8 mouse cellular contexts compared by ENCODE assay signal in the genomic region with DNA sequence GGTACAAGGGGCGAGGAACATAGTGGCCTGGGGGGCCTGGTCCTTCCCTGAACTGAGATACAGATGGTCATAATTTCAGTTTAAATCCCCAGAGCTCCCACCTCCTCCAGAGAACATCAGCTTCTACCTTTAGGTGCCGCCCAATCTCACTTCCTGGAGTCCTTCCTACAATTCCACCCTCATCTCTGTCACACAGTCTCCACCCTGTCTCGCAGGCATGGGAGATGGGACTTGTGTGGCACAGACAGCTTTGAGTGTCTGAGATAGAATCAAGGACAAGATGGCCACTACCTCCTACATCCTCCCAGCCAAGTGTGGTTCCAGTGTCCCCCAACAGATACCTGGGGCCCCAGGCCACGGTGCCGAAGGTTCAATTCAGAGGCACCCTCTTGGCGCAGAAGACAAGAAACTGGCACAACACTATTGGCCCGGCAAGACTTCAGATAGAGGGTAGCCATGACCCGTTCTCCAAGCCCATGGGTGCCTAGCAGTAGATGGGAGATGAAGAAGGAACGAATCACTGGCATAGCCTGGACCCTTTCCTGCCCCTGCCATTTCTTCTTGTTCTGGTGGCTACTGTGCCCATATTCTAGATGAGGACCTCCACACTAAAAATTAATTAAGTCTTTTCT. TPM values are rescaled to one million over a fixed set of nuclear protein-coding genes. Genes with fewer than 3 reads are reported as not detected.
A peak's percentile ranks its signal among the peaks of the same experiment; 100 is the strongest.
DNase-seq lines count a peak whose midpoint lies in the region; ATAC-seq and TF ChIP-seq lines count a peak whose summit lies in the region.
"Had no signal": no experiment of that assay in that cellular context is flagged by ENCODE, and none has a peak within 500 bp of the region (broad histone marks: within the 10 kb centered on the region; RNA-seq: fewer than 3 reads in every experiment).

No protein-coding gene starts in this region.

- no peaks in the 10 kb centered on the region for H3K36me3 ChIP-seq in kidney, embryonic 14.5 days (ENCODE audit: control insufficient read depth, insufficient read depth, low read length)
- H3K36me3 ChIP-seq in ES-Bruce4 (ENCODE audit: control insufficient read depth, insufficient read depth, low read length, poor library complexity, severe bottlenecking): no peaks in the 10 kb centered on the region
- no peaks in the 10 kb centered on the region for H3K36me3 ChIP-seq in liver, embryonic 15.5 days (replicated peaks)
- H3K36me3 ChIP-seq: G1E had no signal

- no peak overlapping the region for H3K4me3 ChIP-seq in kidney, embryonic 14.5 days (ENCODE audit: low read length)
- H3K4me3 ChIP-seq in ES-Bruce4 (ENCODE audit: low read depth, low read length): no peak overlapping the region
- no peak overlapping the region for H3K4me3 ChIP-seq in liver, embryonic 15.5 days (replicated peaks)

- TF ChIP-seq EP300 in ES-Bruce4 (IDR thresholded peaks at IDR 0.05; ENCODE audit: insufficient read depth, low read depth, low read length): no peak

- TF ChIP-seq POLR2A in ES-Bruce4 (IDR thresholded peaks at IDR 0.05; ENCODE audit: insufficient read depth, low read length): no peak

- no peak overlapping the region; the same call in 1 of the 2 replicates for H3K27ac ChIP-seq in kidney, embryonic 14.5 days (ENCODE audit: low read depth, low read length)
- H3K27ac ChIP-seq in ES-Bruce4 (ENCODE audit: insufficient read depth, low read length): no peak overlapping the region
- no peak overlapping the region for H3K27ac ChIP-seq in liver, embryonic 15.5 days (replicated peaks)

- no peaks in the 10 kb centered on the region for H3K9me3 ChIP-seq in kidney, embryonic 14.5 days (ENCODE audit: control insufficient read depth, low read length)
- H3K9me3 ChIP-seq in ES-Bruce4 (replicated peaks; ENCODE audit: control insufficient read depth, insufficient read depth, low read length, poor library complexity, severe bottlenecking): no peaks in the 10 kb centered on the region
- no peaks in the 10 kb centered on the region for H3K9me3 ChIP-seq in liver, embryonic 15.5 days (replicated peaks)
- H3K9me3 ChIP-seq: G1E had no signal

- peaks cover 19% of the 10 kb centered on the region for H3K4me1 ChIP-seq in kidney, embryonic 14.5 days (ENCODE audit: control insufficient read depth, insufficient read depth, low read length)
- H3K4me1 ChIP-seq in ES-Bruce4 (ENCODE audit: control insufficient read depth, insufficient read depth, low read length): no peaks in the 10 kb centered on the region
- H3K4me1 ChIP-seq in liver, embryonic 15.5 days (replicated peaks): peaks cover 47% of the 10 kb centered on the region

- H3K4me2 ChIP-seq in kidney, embryonic 14.5 days (replicated peaks; ENCODE audit: low read depth, low read length): peak overlapping the region; percentile 25; the same call in 1 of the 2 replicates
- H3K4me2 ChIP-seq in liver, embryonic 15.5 days: peak overlapping the region; percentile 45; the same call in 1 of the 2 replicates

- DNase-seq in kidney, postnatal 4 days: no peak
- peak; percentile 71 for DNase-seq in brain, adult 2 months (ENCODE audit: low read depth, low spot score)
- DNase-seq in gastrocnemius, adult 18-20 months (ENCODE audit: low spot score): no peak
- no peak for DNase-seq in spleen, postnatal 14 days (ENCODE audit: low spot score in 2 of 2)

- no peak overlapping the region; the same call in 1 of the 2 replicates for H3K9ac ChIP-seq in kidney, embryonic 14.5 days (ENCODE audit: low read depth, low read length)
- H3K9ac ChIP-seq in ES-Bruce4 (ENCODE audit: low read depth, poor library complexity, severe bottlenecking): 0 out of 2 replicates have a peak overlapping the region, but pooled peaks have one; percentile 20
- H3K9ac ChIP-seq in liver, embryonic 15.5 days: no peak overlapping the region

- ATAC-seq in kidney, embryonic 14.5 days (ENCODE audit: low FRiP score, low TSS enrichment): no peak
- no peak for ATAC-seq in liver, embryonic 15.5 days (ENCODE audit: insufficient read depth)

- WGBS in kidney, embryonic 14.5 days: 74% methylated on average over 9 of the region's 9 CpGs
- WGBS in liver, embryonic 15.5 days (ENCODE audit: insufficient replicate concordance): 63% methylated on average over 9 of the region's 9 CpGs

- no peak for TF ChIP-seq CTCF in ES-Bruce4 (IDR thresholded peaks at IDR 0.05; ENCODE audit: low read depth, low read length)

- H3K27me3 ChIP-seq in kidney, embryonic 14.5 days (ENCODE audit: control insufficient read depth, insufficient read depth, low read length): no peaks in the 10 kb centered on the region; the same call in 1 of the 2 replicates
- H3K27me3 ChIP-seq in ES-Bruce4 (ENCODE audit: control insufficient read depth, insufficient read depth, low read length, poor library complexity, severe bottlenecking): no peaks in the 10 kb centered on the region
- peaks cover 42% of the 10 kb centered on the region for H3K27me3 ChIP-seq in liver, embryonic 15.5 days

RNA-seq across cellular contexts. Expression of a gene that starts 1.5 kb away (rescaled TPM):
- 0.12 TPM in 1 of 2 replicates, not detected in the other for polyA plus RNA-seq in kidney, embryonic 14.5 days (2014; fragmentation: Nextera tagmentation; extraction: Ambion mirVana)
- 1.6 and 1.8 TPM in 2 replicates for polyA plus RNA-seq in ES-Bruce4 (2011; ENCODE audit: insufficient read depth, insufficient read length, low read depth, missing spikeins)
- polyA plus RNA-seq in liver, embryonic 15.5 days (2015; fragmentation: Nextera tagmentation; extraction: Ambion mirVana): not detected in 2 replicates
- total RNA-seq in gastrocnemius, adult 18-20 months (2021): 1 to 10 TPM; 1.7 to 2.4 TPM

RNA-seq across cellular contexts. Expression of a gene that starts 2.2 kb away (rescaled TPM):
- polyA plus RNA-seq in kidney, embryonic 14.5 days (2014; fragmentation: Nextera tagmentation; extraction: Ambion mirVana): 0.27 and 0.37 TPM in 2 replicates
- polyA plus RNA-seq in ES-Bruce4 (2011; ENCODE audit: insufficient read depth, insufficient read length, low read depth, missing spikeins): 0.25 TPM in 1 of 2 replicates, not detected in the other
- 0.09 and 0.14 TPM in 2 replicates for polyA plus RNA-seq in liver, embryonic 15.5 days (2015; fragmentation: Nextera tagmentation; extraction: Ambion mirVana)
- total RNA-seq in gastrocnemius, adult 18-20 months (2021): 10 to 100 TPM in 1 of 2 experiments, 1 to 10 TPM in 1; 8.7 to 11.8 TPM
- polyA plus RNA-seq: G1E had no signal

RNA-seq across cellular contexts. Expression of a gene that starts 23.5 kb away (rescaled TPM):
- 4.3 and 6.6 TPM in 2 replicates for polyA plus RNA-seq in kidney, embryonic 14.5 days (2014; fragmentation: Nextera tagmentation; extraction: Ambion mirVana)
- polyA plus RNA-seq in ES-Bruce4 (2011; ENCODE audit: insufficient read depth, insufficient read length, low read depth, missing spikeins): 2.0 and 2.8 TPM in 2 replicates
- 1.9 and 2.4 TPM in 2 replicates for polyA plus RNA-seq in liver, embryonic 15.5 days (2015; fragmentation: Nextera tagmentation; extraction: Ambion mirVana)
- under 1 TPM in 1 of 2 experiments, not detected in 1; 0.39 TPM for total RNA-seq in gastrocnemius, adult 18-20 months (2021)
- polyA plus RNA-seq: G1E had no signal

RNA-seq across cellular contexts. Expression of a gene that starts 28.6 kb away (rescaled TPM):
- 49.1 and 51.1 TPM in 2 replicates for polyA plus RNA-seq in kidney, embryonic 14.5 days (2014; fragmentation: Nextera tagmentation; extraction: Ambion mirVana)
- 12.9 and 13.1 TPM in 2 replicates for polyA plus RNA-seq in ES-Bruce4 (2011; ENCODE audit: insufficient read depth, insufficient read length, low read depth, missing spikeins)
- 21.4 and 23.7 TPM in 2 replicates for polyA plus RNA-seq in liver, embryonic 15.5 days (2015; fragmentation: Nextera tagmentation; extraction: Ambion mirVana)
- 10 to 100 TPM; 15.3 to 17.1 TPM for total RNA-seq in gastrocnemius, adult 18-20 months (2021)

RNA-seq across cellular contexts. Expression of a gene that starts 51.0 kb away (rescaled TPM):
- polyA plus RNA-seq in kidney, embryonic 14.5 days (2014; fragmentation: Nextera tagmentation; extraction: Ambion mirVana): 57.9 and 81.4 TPM in 2 replicates
- polyA plus RNA-seq in ES-Bruce4 (2011; ENCODE audit: insufficient read depth, insufficient read length, low read depth, missing spikeins): 46.1 and 46.6 TPM in 2 replicates
- polyA plus RNA-seq in liver, embryonic 15.5 days (2015; fragmentation: Nextera tagmentation; extraction: Ambion mirVana): 20.7 and 21.0 TPM in 2 replicates
- total RNA-seq in gastrocnemius, adult 18-20 months (2021): 10 to 100 TPM; 17.1 to 18.9 TPM
